Mouse (Mus musculus): ENCODE results near the gene Rex1bd.

- TF ChIP-seq POLR2A (IDR thresholded peaks at IDR 0.05; ENCODE audit: borderline replicate concordance, insufficient read depth, low read length) (no peak), CTCF (IDR thresholded peaks at IDR 0.05; ENCODE audit: borderline replicate concordance, insufficient read depth, low read depth, low read length) (no peak)
Observed at GRCm38 (mm10) chr8:70490061-70490879, 16.3 kb downstream of the Rex1bd start.
